Mouse (Mus musculus): ENCODE measurements around the gene Btrc. TPM values are rescaled to one million over a fixed set of nuclear protein-coding genes. Genes with fewer than 3 reads are reported as not detected.

Gene Btrc
- polyA plus RNA-seq, 1 experiment from 2014 or later = 40.6 TPM

Other genes starting within 250 kb of the Btrc start
- 0.87 and 0.88 TPM in 2 replicates for gene Tlx1, start 213.1 kb upstream of the Btrc start, polyA plus RNA-seq (2015; fragmentation: Nextera tagmentation; extraction: Ambion mirVana)
- 0.64 and 1.5 TPM in 2 replicates for gene Lbx1, start 127.9 kb upstream of the Btrc start, polyA plus RNA-seq (2015; fragmentation: Nextera tagmentation; extraction: Ambion mirVana)
- gene Poll, start 196.8 kb downstream of the Btrc start, polyA plus RNA-seq (2015; fragmentation: Nextera tagmentation; extraction: Ambion mirVana) = 12.6 and 13.0 TPM in 2 replicates
- 33.1 and 34.0 TPM in 2 replicates for gene Gm17018, start 196.9 kb downstream of the Btrc start, polyA plus RNA-seq (2015; fragmentation: Nextera tagmentation; extraction: Ambion mirVana)

All from limb, embryonic 15.5 days (tissue).